Mouse (Mus musculus): Measurements from ENCODE around the gene Grem1.
A peak's percentile ranks its signal among the peaks of the same experiment; 100 is the strongest.

Gene Grem1

GRCm38 (mm10) chr2:113757525-113758310 is 728 bp downstream of the Grem1 start:
- peak in 1 of 2 experiments; percentile 21 for DNase-seq (ENCODE audit: low spot score in 2 of 2)

- DNase-seq (ENCODE audit: low spot score in 2 of 2) = no peak
Observed at GRCm38 (mm10) chr2:113756924-113757524, 1.4 kb downstream of the Grem1 start.

- no peak for DNase-seq (ENCODE audit: low spot score in 2 of 2)
Observed at GRCm38 (mm10) chr2:113749721-113750120, 8.7 kb downstream of the Grem1 start.

DNA sequence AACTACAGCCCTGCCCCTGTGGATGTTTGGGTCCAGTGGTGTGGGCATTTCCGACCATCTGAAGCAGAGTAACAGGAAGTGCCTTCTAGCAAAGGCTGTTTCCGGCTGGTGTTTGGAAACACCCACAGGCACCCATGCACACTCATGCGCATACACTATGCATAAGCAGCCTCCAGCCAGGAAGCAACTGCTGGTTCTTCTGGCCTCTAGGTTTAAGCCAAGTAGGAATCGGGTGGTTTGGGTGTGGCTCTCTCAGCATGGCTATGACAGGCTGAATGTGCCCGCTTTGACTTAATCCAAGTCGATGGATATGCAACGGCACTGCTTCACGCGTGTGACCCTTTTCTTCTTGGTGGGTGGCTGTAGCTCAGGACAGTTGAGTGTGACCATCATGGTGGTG is 9.1 kb downstream of the Grem1 start:
- no peak for DNase-seq (ENCODE audit: low spot score in 2 of 2)

GRCm38 (mm10) chr2:113728581-113728980 is 29.9 kb downstream of the Grem1 start:
- no peak for DNase-seq (ENCODE audit: low spot score in 2 of 2)

- no peak for DNase-seq (ENCODE audit: low spot score in 2 of 2)
Observed at GRCm38 (mm10) chr2:113714801-113715200, 43.6 kb downstream of the Grem1 start.

- no peak for DNase-seq (ENCODE audit: low spot score in 2 of 2)
Observed at GRCm38 (mm10) chr2:113713406-113713805, 45.0 kb downstream of the Grem1 start.

DNA sequence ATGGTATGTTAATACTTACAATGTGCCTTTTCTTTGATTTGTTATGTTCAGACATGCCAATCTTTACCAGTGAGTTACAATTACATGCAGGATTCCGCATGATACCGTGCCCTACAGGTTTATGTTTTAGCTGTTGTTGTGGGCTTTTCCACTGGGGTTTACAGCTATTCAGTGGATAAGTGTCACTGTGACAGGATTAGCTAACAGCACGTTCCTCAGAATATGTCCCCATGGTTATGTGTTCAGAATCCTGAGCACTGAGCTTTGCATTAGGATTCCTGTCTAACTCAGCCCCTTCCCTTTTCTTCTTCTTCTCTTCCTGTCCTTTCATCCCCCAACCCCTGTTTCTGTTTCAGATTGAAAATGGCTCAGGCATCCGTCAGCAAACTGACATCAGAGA is 50.9 kb downstream of the Grem1 start:
- DNase-seq (ENCODE audit: low spot score in 2 of 2) = no peak

DNA sequence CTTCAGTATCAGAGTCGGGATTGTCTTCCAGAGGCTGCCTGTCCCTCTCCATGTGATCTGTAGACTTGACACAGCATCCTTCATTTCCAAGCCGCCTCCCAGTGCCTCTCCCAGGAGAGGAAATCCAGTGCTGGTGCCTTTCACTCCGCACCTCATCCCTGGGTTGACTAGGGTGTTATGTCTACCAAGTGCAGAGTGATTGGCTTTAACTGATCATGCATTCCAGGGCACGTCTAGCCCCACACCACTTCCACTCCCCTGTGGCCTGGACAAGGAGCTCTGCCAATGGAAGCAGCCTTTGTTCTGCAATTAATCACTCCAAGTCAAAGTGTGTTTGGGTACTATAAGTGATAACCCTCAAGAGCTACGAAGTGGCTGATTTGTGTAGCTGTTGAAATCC is 56.9 kb downstream of the Grem1 start:
- DNase-seq (ENCODE audit: low spot score in 2 of 2) = no peak

DNA sequence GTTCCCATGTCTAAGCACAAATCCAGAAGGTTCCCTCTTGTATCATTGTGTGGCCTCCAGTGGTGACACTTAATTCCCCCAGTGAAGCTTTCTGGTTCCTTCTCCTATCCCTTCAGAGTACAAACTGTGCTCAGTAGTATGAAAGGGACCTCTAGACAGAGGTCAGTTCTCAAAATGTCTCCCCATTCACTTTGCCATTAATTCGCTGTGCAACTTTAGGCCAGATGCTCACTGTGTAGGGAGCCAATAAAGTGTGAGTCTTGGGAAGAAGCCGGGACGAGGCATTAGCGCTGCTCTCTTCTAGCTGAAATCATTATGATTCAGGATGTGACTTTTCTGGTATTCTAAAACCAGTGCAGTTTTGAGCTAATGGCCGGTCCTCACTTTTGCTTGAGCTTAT is 61.8 kb downstream of the Grem1 start:
- DNase-seq (ENCODE audit: low spot score in 2 of 2) = no peak

GRCm38 (mm10) chr2:113696222-113696621 is 62.2 kb downstream of the Grem1 start:
- DNase-seq (ENCODE audit: low spot score in 2 of 2) = no peak

Data from cerebellum, postnatal 4 days (tissue).